Mouse (Mus musculus) cerebellum, adult 2 months (tissue): ENCODE data around the gene Ndufs7. TPM values are rescaled to one million over a fixed set of nuclear protein-coding genes. Genes with fewer than 3 reads are reported as not detected.
"Not testable (repeated sequence)": the region's sequence is repeated elsewhere in the genome, so short reads cannot be mapped to it uniquely, and the experiment has no call there.

ENCODE experiments used
- DNase-seq, 2 experiments: peaks; one replicate each; pipeline ENCODE4 v3.0.0; 2021
- H3K27ac ChIP-seq: fragments of 200-500 bp; 2 replicates; pipeline ENCODE4 v1.5.1; 2012; ENCODE audit warnings: low read length, control low read depth, inconsistent platforms; ENCODE audit not compliant: insufficient read depth
- H3K27me3 ChIP-seq: fragments of 200-500 bp; 2 replicates; pipeline ENCODE4 v1.6.1; 2012; ENCODE audit warnings: inconsistent platforms, mild to moderate bottlenecking, low read length, moderate library complexity; ENCODE audit not compliant: control insufficient read depth, insufficient read depth
- H3K4me1 ChIP-seq: fragments of 200-500 bp; 2 replicates; pipeline ENCODE4 v1.6.1; 2011; ENCODE audit warnings: low read length; ENCODE audit not compliant: control insufficient read depth, insufficient read depth
- H3K4me3 ChIP-seq: fragments of 200-500 bp; replicated peaks from 2 replicates; pipeline ENCODE3; 2011; ENCODE audit warnings: mild to moderate bottlenecking, low read depth, low read length, control low read depth; ENCODE audit not compliant: insufficient read depth
- CTCF ChIP-seq: fragments of 200-500 bp; IDR thresholded peaks from 2 replicates; pipeline ENCODE4 v1.5.1; 2011; ENCODE audit warnings: low read depth, mild to moderate bottlenecking, control low read depth, low read length, moderate library complexity, borderline replicate concordance; ENCODE audit not compliant: insufficient read depth
- POLR2A ChIP-seq: fragments of 200-500 bp; IDR thresholded peaks from 2 replicates; pipeline ENCODE4 v1.6.1; 2011; ENCODE audit warnings: low read length, control low read depth, borderline replicate concordance; ENCODE audit not compliant: insufficient read depth
- WGBS: fragments of 180-500 bp; shearing (Covaris S2); methylation state at CpG from one replicate; pipeline ENCODE4 v1.1.7; 2018; 5-methylcytosine and 5-hydroxymethylcytosine counted together
- polyA plus RNA-seq: library from polyadenylated mRNA; depleted of rRNA; stranded (reverse); fragments of >200 nt; gene quantifications from 2 replicates; pipeline ENCODE4 v1.2.3, GENCODE M21; 2012; rRNA removed

The Ndufs7 gene
- 668 and 680 TPM in 2 replicates for polyA plus RNA-seq

DNA sequence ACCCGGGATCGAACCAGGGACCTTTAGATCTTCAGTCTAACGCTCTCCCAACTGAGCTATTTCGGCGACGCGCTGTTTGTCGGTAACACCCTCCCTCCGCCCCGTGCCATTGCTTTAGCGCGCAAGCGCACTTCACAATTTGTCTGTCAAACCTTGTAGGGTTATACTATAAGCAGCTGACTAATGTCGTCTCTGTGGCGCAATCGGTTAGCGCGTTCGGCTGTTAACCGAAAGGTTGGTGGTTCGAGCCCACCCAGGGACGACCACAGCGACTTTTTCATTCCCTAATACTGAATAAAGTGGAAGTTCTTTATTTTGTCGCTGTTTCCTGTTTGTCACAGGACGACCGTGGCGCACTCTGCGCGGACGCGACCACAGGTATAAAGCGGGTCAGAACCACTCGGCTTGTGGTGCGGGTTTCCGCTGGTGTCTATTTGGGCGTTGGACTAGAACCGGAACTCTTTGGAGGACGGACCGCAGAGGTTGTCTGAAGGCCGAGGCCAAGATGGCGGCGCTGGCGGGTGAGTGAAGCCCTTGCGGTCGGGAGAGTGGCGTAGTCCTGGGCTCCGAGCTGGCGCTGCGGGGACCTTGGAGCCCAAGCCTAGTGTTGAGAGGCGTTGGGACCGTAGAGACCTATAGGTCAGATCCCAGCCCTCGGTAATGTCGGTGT is at the start of gene Ndufs7:
Ndufs7 (plus strand) TSS at position 151 of the 670 bp plus-strand sequence.
- Histone ChIP-seq H3K27me3 (no peaks in the 10 kb centered on the region), H3K4me1 (peaks cover 35% of the 10 kb centered on the region), H3K4me3 (peak within 1 kb of the TSS; percentile 80), H3K27ac (peak within 1 kb of the TSS; percentile 92)
- peak; percentile 96 to 99 for DNase-seq
- TF ChIP-seq CTCF = no peak
- TF ChIP-seq POLR2A = peak; percentile 95
- WGBS = under 1% methylated on average over 53 of the region's 53 CpGs

DNA sequence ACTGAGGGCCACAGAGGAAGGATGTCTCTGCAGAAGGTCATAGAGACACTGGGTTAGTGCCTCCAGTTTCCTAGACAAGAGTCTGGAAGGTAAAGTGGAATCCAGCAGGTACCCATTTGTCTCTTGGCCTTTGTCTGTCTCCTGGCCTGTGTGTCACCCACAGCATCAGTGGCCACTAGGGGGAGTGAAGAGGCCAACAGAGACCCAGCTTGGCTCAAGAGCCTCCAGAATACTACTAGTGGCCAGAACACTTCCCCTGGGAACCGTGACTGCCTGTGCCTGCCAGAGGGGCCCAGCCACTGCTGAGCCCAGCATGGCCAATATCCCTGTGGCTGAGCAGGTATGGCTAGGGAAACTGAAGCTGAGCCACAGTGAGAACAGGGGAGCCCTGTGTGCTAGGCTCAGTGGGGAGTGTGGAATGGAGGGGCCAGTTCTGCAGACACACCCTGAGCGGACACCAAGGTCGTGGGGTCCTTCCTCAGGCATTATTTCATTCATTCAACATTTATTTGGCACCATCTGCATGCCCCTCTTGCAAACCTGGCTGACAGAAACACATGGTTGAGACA is 49.4 kb upstream of the Ndufs7 start:
- no peak overlapping the region for H3K27ac ChIP-seq
- 31% methylated on average over 3 of the region's 3 CpGs for WGBS
- peaks cover 3% of the 10 kb centered on the region for H3K4me1 ChIP-seq
- DNase-seq = peak; percentile 84 to 85
- no peaks in the 10 kb centered on the region for H3K27me3 ChIP-seq
- H3K4me3 ChIP-seq = no peak overlapping the region
- peak; percentile 92 for TF ChIP-seq CTCF
- TF ChIP-seq POLR2A = no peak

DNA sequence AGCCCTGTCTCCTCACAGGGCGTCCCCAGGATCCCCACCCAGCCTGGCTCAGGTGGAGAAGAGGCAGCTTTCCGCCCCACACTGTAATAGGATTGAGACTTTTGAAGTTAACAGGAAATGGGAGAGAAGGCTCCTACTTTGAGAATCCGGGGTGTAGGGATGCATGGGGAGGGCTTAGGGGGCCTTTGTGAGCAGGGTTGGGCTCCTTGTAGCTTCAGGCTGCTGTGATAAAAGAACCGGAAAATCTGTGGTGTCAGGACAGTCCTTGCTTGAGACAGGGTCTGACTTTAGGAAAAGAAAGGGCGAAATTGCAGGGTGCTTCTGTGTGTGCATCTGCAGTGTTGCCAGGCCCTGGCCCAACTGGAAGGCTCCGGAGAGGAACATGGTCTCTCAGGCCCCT is 48.4 kb upstream of the Ndufs7 start:
- no peak overlapping the region for H3K27ac ChIP-seq
- TF ChIP-seq CTCF (no peak), POLR2A (no peak)
- WGBS = 73% methylated on average over 6 of the region's 6 CpGs

DNA sequence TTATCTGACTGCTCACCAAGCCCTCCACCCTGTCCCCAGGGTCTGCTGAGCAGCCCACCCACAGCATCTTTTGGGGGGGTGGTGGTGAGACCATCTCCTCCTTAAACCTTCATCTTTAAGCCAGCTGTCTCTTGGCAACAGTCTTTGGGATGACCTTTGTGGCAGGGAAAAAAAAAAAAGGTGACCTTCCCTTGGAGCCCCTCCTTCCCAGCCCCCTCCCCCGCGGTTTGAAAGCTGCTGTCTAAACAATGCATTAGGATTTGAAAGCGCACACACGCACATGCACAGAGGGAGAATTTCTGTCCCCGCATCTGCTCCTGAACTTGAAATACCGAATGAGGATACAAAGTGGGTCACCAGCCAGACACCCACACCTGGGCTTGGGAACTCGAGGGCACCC is 44.9 kb upstream of the Ndufs7 start:
- Histone ChIP-seq H3K4me1 (peaks cover 3% of the 10 kb centered on the region), H3K27ac (no peak overlapping the region), H3K4me3 (no peak overlapping the region), H3K27me3 (no peaks in the 10 kb centered on the region)
- 27% methylated on average over 7 of the region's 7 CpGs for WGBS
- TF ChIP-seq CTCF (no peak), POLR2A (no peak)
- no peak for DNase-seq

More for the DNA sequence above, 48.4 kb upstream of the Ndufs7 start:
- Histone ChIP-seq H3K4me3 (no peak overlapping the region), H3K27me3 (no peaks in the 10 kb centered on the region), H3K4me1 (peaks cover 3% of the 10 kb centered on the region)
- DNase-seq = no peak

DNA sequence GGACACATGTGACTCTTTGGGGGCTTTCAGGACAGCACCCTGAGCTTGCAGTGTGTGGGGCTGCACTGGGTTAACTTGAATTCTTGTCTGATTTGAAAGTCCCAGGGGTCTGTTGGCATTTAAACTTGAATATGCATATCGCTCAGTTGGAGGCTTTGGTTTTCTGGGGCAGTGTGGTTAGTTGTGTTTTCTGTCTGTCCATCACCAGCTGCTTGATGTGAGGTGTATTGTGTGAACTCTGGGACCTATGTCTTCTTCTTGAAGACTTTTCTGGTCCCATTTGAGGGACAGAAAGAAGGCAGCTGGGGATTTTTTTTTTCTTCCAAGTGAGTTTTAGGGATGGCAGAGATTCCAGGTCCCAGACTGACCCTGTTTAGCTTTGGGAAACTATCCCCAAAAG is 41.7 kb upstream of the Ndufs7 start:
- 66% methylated on average over 1 of the region's 1 CpGs for WGBS
- Histone ChIP-seq H3K27me3 (no peaks in the 10 kb centered on the region), H3K27ac (no peak overlapping the region), H3K4me1 (no peaks in the 10 kb centered on the region), H3K4me3 (no peak overlapping the region)
- TF ChIP-seq CTCF = no peak
- no peak for TF ChIP-seq POLR2A
- DNase-seq = no peak

DNA sequence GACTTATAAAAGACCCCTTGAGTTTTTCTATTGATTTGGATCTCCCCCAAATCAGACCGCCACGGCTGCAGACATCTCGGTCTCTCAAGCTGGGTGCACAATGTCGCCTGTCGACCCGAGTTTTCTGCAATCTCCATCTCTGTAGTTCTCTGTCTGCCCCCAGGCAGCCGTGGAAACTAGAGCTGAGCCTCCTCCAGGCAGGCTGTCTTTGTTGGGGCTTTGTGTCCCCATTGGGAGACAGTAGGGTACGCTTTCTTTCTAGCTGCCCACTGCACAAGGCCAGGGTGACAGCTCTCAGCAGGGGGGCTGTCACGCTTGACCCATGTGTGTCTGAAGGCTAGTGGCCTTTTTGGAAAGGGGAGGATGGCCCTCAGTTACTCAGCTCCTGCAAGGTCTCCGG is 41.2 kb upstream of the Ndufs7 start:
- DNase-seq = no peak
- Histone ChIP-seq H3K4me3 (no peak overlapping the region), H3K27ac (no peak overlapping the region), H3K27me3 (no peaks in the 10 kb centered on the region), H3K4me1 (no peaks in the 10 kb centered on the region)
- TF ChIP-seq POLR2A = no peak
- no peak for TF ChIP-seq CTCF
- WGBS = 66% methylated on average over 10 of the region's 10 CpGs

DNA sequence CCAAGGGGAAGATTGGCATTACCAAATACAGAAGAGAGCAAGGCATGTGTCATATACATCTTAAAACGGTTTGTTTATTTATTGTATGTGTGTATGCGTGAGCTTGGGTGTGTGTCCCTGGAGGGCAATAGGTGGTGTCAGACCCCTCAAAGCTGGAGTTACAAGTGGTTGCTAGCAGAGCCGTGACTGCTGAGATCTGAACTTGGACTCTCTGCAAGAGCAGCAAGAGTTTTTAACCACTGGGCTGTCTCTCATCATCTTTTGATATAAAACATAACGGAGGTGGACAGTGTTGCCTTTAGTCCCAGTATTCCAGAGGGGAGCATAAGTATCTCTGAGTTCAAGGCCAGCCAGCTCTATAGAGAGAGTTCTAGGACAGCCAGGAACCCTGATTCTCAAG is 40.7 kb upstream of the Ndufs7 start:
- no peak for TF ChIP-seq CTCF
- no peaks in the 10 kb centered on the region for H3K4me1 ChIP-seq
- 90% methylated on average over 4 of the region's 4 CpGs for WGBS
- no peak overlapping the region for H3K27ac ChIP-seq
- H3K27me3 ChIP-seq = no peaks in the 10 kb centered on the region
- H3K4me3 ChIP-seq = no peak overlapping the region
- no peak for DNase-seq

DNA sequence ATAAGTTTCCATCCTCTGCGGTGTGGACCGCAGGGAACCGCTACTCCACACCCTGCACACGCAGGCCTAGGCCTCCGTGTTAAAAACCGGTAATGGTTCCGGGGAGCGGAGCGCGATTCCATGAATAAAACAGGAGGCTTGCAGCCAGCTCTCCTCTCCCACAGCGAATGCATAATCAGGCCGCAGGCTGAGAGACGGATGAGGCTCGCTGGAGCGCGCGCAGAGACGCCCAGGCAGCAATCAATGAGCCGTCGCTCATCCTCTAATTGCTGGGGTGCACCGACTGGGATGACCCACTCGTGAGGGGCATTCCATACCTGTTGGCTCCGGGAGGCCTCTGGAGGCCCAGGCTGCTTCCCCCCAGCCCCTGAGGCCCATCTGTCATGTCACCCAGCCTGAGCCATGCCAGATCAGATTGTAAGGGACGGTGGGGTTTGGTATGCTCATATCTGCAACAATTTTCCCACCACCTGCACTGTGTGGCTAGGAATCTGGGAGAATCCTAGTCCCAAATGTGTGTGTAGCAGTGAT is 40.0 kb upstream of the Ndufs7 start:
- Histone ChIP-seq H3K4me3 (no peak overlapping the region), H3K4me1 (no peaks in the 10 kb centered on the region), H3K27me3 (no peaks in the 10 kb centered on the region), H3K27ac (no peak overlapping the region)
- no peak for TF ChIP-seq CTCF
- TF ChIP-seq POLR2A = no peak
- WGBS = 24% methylated on average over 24 of the region's 24 CpGs
- DNase-seq = no peak

DNA sequence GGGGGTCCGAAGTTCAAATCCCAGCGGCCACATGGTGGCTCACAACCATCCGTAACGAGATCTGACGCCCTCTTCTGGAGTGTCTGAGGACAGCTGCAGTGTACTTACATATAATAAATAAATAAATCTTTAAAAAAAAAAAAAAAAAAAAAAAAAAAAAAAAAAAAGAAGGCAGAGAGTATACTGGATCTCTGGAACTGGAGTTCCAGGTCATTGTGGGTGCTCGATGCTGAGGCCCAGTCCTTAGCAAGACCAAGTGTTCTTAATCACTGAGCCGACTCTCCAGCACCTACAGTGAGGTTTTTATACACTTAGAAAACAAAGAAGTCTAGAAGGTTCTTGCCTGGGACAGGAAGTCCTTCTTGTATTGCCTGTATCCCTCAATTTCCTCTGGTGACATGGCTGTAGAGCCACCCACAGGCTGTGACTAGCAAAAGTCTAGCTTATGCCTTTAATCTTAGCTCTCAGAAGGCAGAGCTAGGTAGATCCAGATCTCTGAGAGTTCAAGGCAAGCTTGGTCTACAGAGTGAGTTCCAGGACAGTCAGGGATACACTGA is 37.3 kb upstream of the Ndufs7 start:
- H3K27ac ChIP-seq, H3K27me3 ChIP-seq, H3K4me1 ChIP-seq, H3K4me3 ChIP-seq, DNase-seq: not testable (repeated sequence)
- WGBS = 76% methylated on average over 7 of the region's 7 CpGs
